Mouse (Mus musculus): ENCODE results near the gene Pole3. TPM values are rescaled to one million over a fixed set of nuclear protein-coding genes. Genes with fewer than 3 reads are reported as not detected.

Gene Pole3
- polyA plus RNA-seq, 1 experiment from 2014 or later, result 63.1 TPM

- Histone ChIP-seq H3K27me3 (no peaks in the 10 kb centered on the region), H3K9me3 (no peaks in the 10 kb centered on the region), H3K4me1 (replicated peaks) (no peaks in the 10 kb centered on the region), H3K9ac (no peak overlapping the region), H3K4me3 (no peak overlapping the region), H3K4me2 (no peak overlapping the region), H3K27ac (replicated peaks) (no peak overlapping the region), H3K36me3 (no peaks in the 10 kb centered on the region)
- no peak for ATAC-seq (ENCODE audit: low read depth)
These were observed 19.9 kb upstream of the Pole3 start for GRCm38 (mm10) chr4:62544801-62545200.

GRCm38 (mm10) chr4:62543782-62544181, 18.9 kb upstream of the Pole3 start:
- ATAC-seq (ENCODE audit: low read depth), result no peak
- H3K4me2 ChIP-seq, result no peak overlapping the region
- H3K4me3 ChIP-seq, result no peak overlapping the region
- H3K27me3 ChIP-seq, result no peaks in the 10 kb centered on the region
- H3K36me3 ChIP-seq, result no peaks in the 10 kb centered on the region
- H3K9me3 ChIP-seq, result no peaks in the 10 kb centered on the region
- no peak overlapping the region for H3K9ac ChIP-seq
- no peaks in the 10 kb centered on the region for H3K4me1 ChIP-seq (replicated peaks)
- no peak overlapping the region for H3K27ac ChIP-seq (replicated peaks)
- 88% methylated on average over 6 of the region's 6 CpGs for WGBS

- no peak overlapping the region for H3K4me2 ChIP-seq
- no peaks in the 10 kb centered on the region for H3K9me3 ChIP-seq
- no peak for ATAC-seq (ENCODE audit: low read depth)
- WGBS, result 68% methylated on average over 3 of the region's 3 CpGs
- no peaks in the 10 kb centered on the region for H3K4me1 ChIP-seq (replicated peaks)
- no peak overlapping the region for H3K27ac ChIP-seq (replicated peaks)
- no peaks in the 10 kb centered on the region for H3K36me3 ChIP-seq
- no peaks in the 10 kb centered on the region for H3K27me3 ChIP-seq
- H3K4me3 ChIP-seq, result no peak overlapping the region
- H3K9ac ChIP-seq, result no peak overlapping the region
These were observed 16.9 kb upstream of the Pole3 start for GRCm38 (mm10) chr4:62541802-62542201.

- no peaks in the 10 kb centered on the region for H3K36me3 ChIP-seq
- no peak for ATAC-seq (ENCODE audit: low read depth)
- H3K27me3 ChIP-seq, result no peaks in the 10 kb centered on the region
- no peaks in the 10 kb centered on the region for H3K9me3 ChIP-seq
- H3K4me3 ChIP-seq, result no peak overlapping the region
- H3K9ac ChIP-seq, result no peak overlapping the region
- H3K4me2 ChIP-seq, result no peak overlapping the region
- no peaks in the 10 kb centered on the region for H3K4me1 ChIP-seq (replicated peaks)
- 72% methylated on average over 6 of the region's 6 CpGs for WGBS
- no peak overlapping the region for H3K27ac ChIP-seq (replicated peaks)
These were observed 8.9 kb upstream of the Pole3 start for GRCm38 (mm10) chr4:62533729-62534128.

- ATAC-seq (ENCODE audit: low read depth), result no peak
- Histone ChIP-seq H3K27me3 (no peaks in the 10 kb centered on the region), H3K4me1 (replicated peaks) (peaks cover 11% of the 10 kb centered on the region), H3K9ac (no peak overlapping the region), H3K4me3 (no peak overlapping the region), H3K27ac (replicated peaks) (no peak overlapping the region), H3K9me3 (no peaks in the 10 kb centered on the region), H3K4me2 (no peak overlapping the region), H3K36me3 (peaks cover 9% of the 10 kb centered on the region; the same call in 1 of the 2 replicates)
- WGBS, result 87% methylated on average over 4 of the region's 4 CpGs
These were observed 2.8 kb upstream of the Pole3 start for GRCm38 (mm10) chr4:62527655-62528054.

GRCm38 (mm10) chr4:62526256-62526655, 1.4 kb upstream of the Pole3 start:
- 61% methylated on average over 2 of the region's 2 CpGs for WGBS
- no peak overlapping the region for H3K27ac ChIP-seq (replicated peaks)
- peaks cover 10% of the 10 kb centered on the region; the same call in 1 of the 2 replicates for H3K36me3 ChIP-seq
- no peak overlapping the region for H3K4me2 ChIP-seq
- ATAC-seq (ENCODE audit: low read depth), result no peak
- H3K9ac ChIP-seq, result no peak overlapping the region
- H3K4me1 ChIP-seq (replicated peaks), result peaks cover 11% of the 10 kb centered on the region
- H3K9me3 ChIP-seq, result no peaks in the 10 kb centered on the region
- H3K4me3 ChIP-seq, result no peak overlapping the region
- H3K27me3 ChIP-seq, result no peaks in the 10 kb centered on the region

- no peak for ATAC-seq (ENCODE audit: low read depth)
- peak overlapping the region; percentile 82 for H3K4me3 ChIP-seq
- no peak overlapping the region for H3K27ac ChIP-seq (replicated peaks)
- H3K4me1 ChIP-seq (replicated peaks), result peaks cover 11% of the 10 kb centered on the region
- peak overlapping the region; percentile 57 for H3K9ac ChIP-seq
- H3K9me3 ChIP-seq, result no peaks in the 10 kb centered on the region
- H3K36me3 ChIP-seq, result peaks cover 10% of the 10 kb centered on the region; the same call in 1 of the 2 replicates
- peak overlapping the region; percentile 50 for H3K4me2 ChIP-seq
- 2% methylated on average over 10 of the region's 10 CpGs for WGBS
- H3K27me3 ChIP-seq, result no peaks in the 10 kb centered on the region
These were observed 582 bp upstream of the Pole3 start for GRCm38 (mm10) chr4:62525489-62525811.

- ATAC-seq (ENCODE audit: low read depth), result no peak
- H3K4me3 ChIP-seq, result no peak overlapping the region
- peaks cover 30% of the 10 kb centered on the region for H3K4me1 ChIP-seq (replicated peaks)
- no peak overlapping the region for H3K9ac ChIP-seq
- H3K4me2 ChIP-seq, result no peak overlapping the region; the same call in 1 of the 2 replicates
- WGBS, result 93% methylated on average over 2 of the region's 2 CpGs
- H3K27me3 ChIP-seq, result no peaks in the 10 kb centered on the region
- peaks cover 10% of the 10 kb centered on the region; the same call in 1 of the 2 replicates for H3K36me3 ChIP-seq
- no peaks in the 10 kb centered on the region for H3K9me3 ChIP-seq
- no peak overlapping the region for H3K27ac ChIP-seq (replicated peaks)
These were observed 3.9 kb downstream of the Pole3 start for GRCm38 (mm10) chr4:62520892-62521400.

GRCm38 (mm10) chr4:62519849-62520233, 5.0 kb downstream of the Pole3 start, which contains the start of gene Alad:
Gene Alad (minus strand): TSS chr4:62519918.
- 0% methylated on average over 37 of the region's 37 CpGs for WGBS
- peak; percentile 80 for ATAC-seq (ENCODE audit: low read depth)
- no peaks in the 10 kb centered on the region for H3K27me3 ChIP-seq
- peaks cover 36% of the 10 kb centered on the region for H3K4me1 ChIP-seq (replicated peaks)
- H3K9ac ChIP-seq, result peak within 1 kb of the TSS; percentile 86
- H3K36me3 ChIP-seq, result peaks cover 10% of the 10 kb centered on the region; the same call in 1 of the 2 replicates
- peak within 1 kb of the TSS; percentile 72 for H3K4me2 ChIP-seq
- peak within 1 kb of the TSS; percentile 70 for H3K4me3 ChIP-seq
- peak within 1 kb of the TSS; percentile 81 for H3K27ac ChIP-seq (replicated peaks)
- H3K9me3 ChIP-seq, result no peaks in the 10 kb centered on the region

- H3K27me3 ChIP-seq, result no peaks in the 10 kb centered on the region
- H3K4me1 ChIP-seq (replicated peaks), result peaks cover 33% of the 10 kb centered on the region
- 2% methylated on average over 26 of the region's 26 CpGs for WGBS
- peak overlapping the region; percentile 70 for H3K4me3 ChIP-seq
- peak overlapping the region; percentile 81 for H3K27ac ChIP-seq (replicated peaks)
- ATAC-seq (ENCODE audit: low read depth), result peak; percentile 70
- no peaks in the 10 kb centered on the region for H3K9me3 ChIP-seq
- peak overlapping the region; percentile 72 for H3K4me2 ChIP-seq
- peak overlapping the region; percentile 86 for H3K9ac ChIP-seq
- H3K36me3 ChIP-seq, result peaks cover 10% of the 10 kb centered on the region; the same call in 1 of the 2 replicates
These were observed 5.6 kb downstream of the Pole3 start for GRCm38 (mm10) chr4:62519122-62519848.

GRCm38 (mm10) chr4:62518416-62519121, 6.3 kb downstream of the Pole3 start:
- H3K4me2 ChIP-seq, result peak overlapping the region; percentile 72
- no peaks in the 10 kb centered on the region for H3K9me3 ChIP-seq
- no peak overlapping the region for H3K27ac ChIP-seq (replicated peaks)
- H3K27me3 ChIP-seq, result no peaks in the 10 kb centered on the region
- no peak for ATAC-seq (ENCODE audit: low read depth)
- 56% methylated on average over 13 of the region's 13 CpGs for WGBS
- H3K4me3 ChIP-seq, result peak overlapping the region; percentile 70
- H3K4me1 ChIP-seq (replicated peaks), result peaks cover 26% of the 10 kb centered on the region
- H3K9ac ChIP-seq, result peak overlapping the region; percentile 86
- H3K36me3 ChIP-seq, result peaks cover 14% of the 10 kb centered on the region

Data from neural tube, embryonic 13.5 days (tissue).